Mouse (Mus musculus): ENCODE measurements around the gene Tstd2. TPM values are rescaled to one million over a fixed set of nuclear protein-coding genes. Genes with fewer than 3 reads are reported as not detected.

Tstd2 gene
- polyA plus RNA-seq, 1 experiment from 2014 or later = 23.4 TPM

DNA sequence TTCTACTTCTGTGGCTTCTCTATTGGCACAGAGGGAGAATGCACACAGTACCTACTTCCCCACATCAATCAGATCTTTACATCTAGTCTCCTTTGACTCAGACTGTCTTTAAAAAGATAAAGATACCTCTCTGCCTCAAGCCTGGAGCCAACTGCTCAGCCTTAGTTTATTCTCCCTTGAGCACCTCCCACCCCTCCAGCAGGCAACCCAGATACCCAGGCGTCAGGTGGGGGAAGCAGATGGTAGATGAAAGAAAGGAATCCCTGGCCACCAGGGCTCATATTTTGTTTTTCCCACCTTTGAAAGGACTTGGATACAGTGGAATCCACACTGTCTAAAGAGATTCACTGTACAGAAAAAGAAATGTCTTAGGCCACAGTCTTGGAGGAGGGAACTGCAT lies 69.9 kb downstream of the Tstd2 start:
- H3K27me3 ChIP-seq (ENCODE audit: control insufficient read depth, insufficient read depth, low read length) = no peaks in the 10 kb centered on the region
- H3K9me3 ChIP-seq (replicated peaks; ENCODE audit: control insufficient read depth, low read length) = no peaks in the 10 kb centered on the region
- H3K9ac ChIP-seq (ENCODE audit: low read depth, low read length) = no peak overlapping the region
- no peak overlapping the region for H3K27ac ChIP-seq (ENCODE audit: low read depth, low read length)
- 0 out of 2 replicates have a peak, but pooled peaks cover under 1% of the 10 kb centered on the region for H3K36me3 ChIP-seq (ENCODE audit: control insufficient read depth, insufficient read depth, low read length)
- ATAC-seq (replicated peaks; ENCODE audit: insufficient number of reproducible peaks, low FRiP score, low TSS enrichment) = no peak
- no peak overlapping the region for H3K4me3 ChIP-seq (ENCODE audit: low read depth, low read length)
- H3K4me2 ChIP-seq = no peak overlapping the region
- H3K4me1 ChIP-seq (ENCODE audit: control insufficient read depth, insufficient read depth, low read length) = peaks cover 53% of the 10 kb centered on the region
- WGBS (ENCODE audit: insufficient replicate concordance) = 67% methylated on average over 1 of the region's 1 CpGs

DNA sequence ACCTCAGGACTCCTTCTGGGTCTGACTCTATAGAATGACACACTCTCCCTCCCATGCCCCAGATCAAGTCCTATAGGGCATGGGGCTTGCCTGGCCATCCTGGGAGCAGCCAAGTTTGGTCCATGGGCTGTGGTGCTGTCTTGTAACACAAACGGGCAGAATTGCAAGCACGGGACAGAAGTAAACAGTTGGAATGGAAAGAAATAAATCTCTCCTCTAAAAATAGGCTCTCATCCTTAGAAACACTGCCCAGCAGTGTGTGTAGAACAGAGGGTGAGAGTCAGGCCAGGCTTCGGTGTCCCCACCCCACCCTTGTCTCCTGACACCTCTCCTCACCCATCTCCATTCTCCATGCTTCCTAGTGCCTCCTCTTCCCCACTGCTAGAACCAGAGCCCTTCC lies 70.4 kb downstream of the Tstd2 start:
- peaks cover 53% of the 10 kb centered on the region for H3K4me1 ChIP-seq (ENCODE audit: control insufficient read depth, insufficient read depth, low read length)
- H3K27ac ChIP-seq (ENCODE audit: low read depth, low read length) = no peak overlapping the region
- WGBS (ENCODE audit: insufficient replicate concordance) = 73% methylated on average over 3 of the region's 3 CpGs
- H3K4me3 ChIP-seq (ENCODE audit: low read depth, low read length) = no peak overlapping the region
- H3K4me2 ChIP-seq = no peak overlapping the region
- no peak for ATAC-seq (replicated peaks; ENCODE audit: insufficient number of reproducible peaks, low FRiP score, low TSS enrichment)
- no peaks in the 10 kb centered on the region for H3K9me3 ChIP-seq (replicated peaks; ENCODE audit: control insufficient read depth, low read length)
- H3K9ac ChIP-seq (ENCODE audit: low read depth, low read length) = no peak overlapping the region
- H3K36me3 ChIP-seq (ENCODE audit: control insufficient read depth, insufficient read depth, low read length) = 0 out of 2 replicates have a peak, but pooled peaks cover 2% of the 10 kb centered on the region
- H3K27me3 ChIP-seq (ENCODE audit: control insufficient read depth, insufficient read depth, low read length) = no peaks in the 10 kb centered on the region

DNA sequence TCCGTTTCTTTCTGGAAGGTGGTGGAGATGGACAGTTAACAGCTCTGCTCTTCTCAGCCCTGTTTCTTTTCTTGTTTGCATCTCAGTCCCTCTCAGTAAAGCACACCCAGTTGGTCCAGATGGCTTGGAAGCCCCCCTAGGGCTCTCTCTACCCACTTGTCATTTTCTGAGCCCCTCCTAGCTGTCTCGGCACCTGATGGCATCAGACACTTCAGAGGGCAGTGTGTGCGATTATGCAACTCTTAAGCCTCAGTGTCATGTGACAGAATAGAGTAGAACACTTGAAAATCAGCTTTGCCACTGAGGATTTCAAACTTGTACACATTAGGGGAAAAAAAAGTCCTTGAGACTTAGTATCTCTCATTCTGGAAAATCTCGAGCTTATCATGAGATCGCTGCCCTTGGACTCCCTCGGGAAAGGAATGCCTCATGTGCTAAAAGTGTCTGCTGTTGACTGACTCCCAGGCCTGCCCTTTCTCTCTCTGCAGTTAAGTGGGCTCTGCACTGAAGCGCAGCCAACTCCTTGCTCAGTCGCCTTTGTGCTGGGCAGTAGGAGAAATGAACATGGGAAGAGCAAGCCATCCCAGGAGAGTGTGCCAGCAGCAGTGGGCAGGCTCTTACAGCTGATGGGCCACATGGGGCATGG lies 72.7 kb downstream of the Tstd2 start:
- Histone ChIP-seq H3K4me1 (ENCODE audit: control insufficient read depth, insufficient read depth, low read length) (peaks cover 42% of the 10 kb centered on the region), H3K36me3 (ENCODE audit: control insufficient read depth, insufficient read depth, low read length) (0 out of 2 replicates have a peak, but pooled peaks cover 2% of the 10 kb centered on the region)
- 43% methylated on average over 8 of the region's 8 CpGs for WGBS (ENCODE audit: insufficient replicate concordance)

DNA sequence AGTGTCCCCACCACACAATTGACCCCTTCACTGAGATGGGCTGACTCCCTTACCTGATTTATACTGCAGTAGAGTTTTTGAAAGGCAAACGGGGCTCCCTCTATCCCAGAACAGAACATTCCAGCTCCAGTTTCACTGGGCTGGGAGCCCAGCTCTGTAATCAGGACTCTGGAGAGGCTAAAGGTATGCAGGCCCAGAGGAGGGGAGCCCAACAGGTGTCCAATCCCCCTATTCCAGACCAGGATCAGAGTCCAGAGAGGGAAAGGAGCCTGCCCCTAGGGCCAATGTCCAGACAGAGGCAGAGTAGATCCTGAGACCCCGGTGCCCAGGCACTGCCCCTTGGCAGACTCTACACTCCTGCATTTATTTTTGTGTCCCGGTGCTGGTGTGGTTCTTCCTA lies 73.5 kb downstream of the Tstd2 start:
- H3K9ac ChIP-seq (ENCODE audit: low read depth, low read length) = no peak overlapping the region

More for the DNA sequence above, 72.7 kb downstream of the Tstd2 start:
- Histone ChIP-seq H3K9me3 (replicated peaks; ENCODE audit: control insufficient read depth, low read length) (no peaks in the 10 kb centered on the region), H3K9ac (ENCODE audit: low read depth, low read length) (no peak overlapping the region), H3K4me2 (no peak overlapping the region), H3K27me3 (ENCODE audit: control insufficient read depth, insufficient read depth, low read length) (no peaks in the 10 kb centered on the region), H3K27ac (ENCODE audit: low read depth, low read length) (peak overlapping the region; percentile 42), H3K4me3 (ENCODE audit: low read depth, low read length) (no peak overlapping the region)
- ATAC-seq (replicated peaks; ENCODE audit: insufficient number of reproducible peaks, low FRiP score, low TSS enrichment) = no peak

More for the DNA sequence above, 73.5 kb downstream of the Tstd2 start:
- WGBS (ENCODE audit: insufficient replicate concordance) = 73% methylated on average over 3 of the region's 3 CpGs
- H3K4me3 ChIP-seq (ENCODE audit: low read depth, low read length) = no peak overlapping the region
- no peaks in the 10 kb centered on the region for H3K27me3 ChIP-seq (ENCODE audit: control insufficient read depth, insufficient read depth, low read length)
- ATAC-seq (replicated peaks; ENCODE audit: insufficient number of reproducible peaks, low FRiP score, low TSS enrichment) = no peak
- no peak overlapping the region; the same call in 1 of the 2 replicates for H3K27ac ChIP-seq (ENCODE audit: low read depth, low read length)
- 0 out of 2 replicates have a peak, but pooled peaks cover 2% of the 10 kb centered on the region for H3K36me3 ChIP-seq (ENCODE audit: control insufficient read depth, insufficient read depth, low read length)
- H3K4me2 ChIP-seq = no peak overlapping the region
- peaks cover 47% of the 10 kb centered on the region for H3K4me1 ChIP-seq (ENCODE audit: control insufficient read depth, insufficient read depth, low read length)
- H3K9me3 ChIP-seq (replicated peaks; ENCODE audit: control insufficient read depth, low read length) = no peaks in the 10 kb centered on the region

Other genes with a start within 250 kb of the Tstd2 start
- 0.07 and 0.21 TPM in 2 replicates for gene Ccdc180, start 248.4 kb downstream of the Tstd2 start, polyA plus RNA-seq (2014; fragmentation: Nextera tagmentation; extraction: Ambion mirVana)
- 19.1 and 19.2 TPM in 2 replicates for gene Tdrd7, start 173.4 kb downstream of the Tstd2 start, polyA plus RNA-seq (2014; fragmentation: Nextera tagmentation; extraction: Ambion mirVana)
- 203 and 215 TPM in 2 replicates for gene Tmod1, start 99.8 kb downstream of the Tstd2 start, polyA plus RNA-seq (2014; fragmentation: Nextera tagmentation; extraction: Ambion mirVana)
- 59.1 and 67.4 TPM in 2 replicates for gene Ncbp1, start 81 bp downstream of the Tstd2 start, polyA plus RNA-seq (2014; fragmentation: Nextera tagmentation; extraction: Ambion mirVana)
- 14.4 and 17.1 TPM in 2 replicates for gene Xpa, start 57.6 kb upstream of the Tstd2 start, polyA plus RNA-seq (2014; fragmentation: Nextera tagmentation; extraction: Ambion mirVana)
- 0.07 TPM in 2 replicates for gene Foxe1, start 204.9 kb upstream of the Tstd2 start, polyA plus RNA-seq (2014; fragmentation: Nextera tagmentation; extraction: Ambion mirVana)